Mouse (Mus musculus): ENCODE results near the gene Rnf130.

DNA sequence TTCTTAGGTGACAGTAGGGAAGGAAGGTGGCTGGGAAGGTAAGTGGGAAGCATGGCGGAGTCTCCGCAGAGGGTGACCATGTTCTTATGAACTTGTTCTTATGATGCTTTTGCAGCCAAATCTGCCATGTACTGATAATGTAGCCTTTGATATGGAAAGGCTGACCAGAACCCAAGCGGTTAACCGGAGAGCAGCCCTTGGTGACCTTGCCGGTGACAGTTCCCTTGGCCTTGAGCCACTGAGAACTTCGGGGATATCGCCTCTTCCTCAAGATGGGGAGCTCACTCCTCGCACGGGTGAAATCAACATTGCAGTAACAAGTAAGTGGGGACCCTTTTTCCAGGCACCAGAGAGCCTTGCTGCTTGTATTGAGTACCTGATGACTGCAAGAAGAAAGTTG lies 70.5 kb downstream of the Rnf130 start:
- no peak for TF ChIP-seq CTCF (IDR thresholded peaks at IDR 0.05; ENCODE audit: low read depth)
- TF ChIP-seq EP300 (IDR thresholded peaks at IDR 0.05; ENCODE audit: low read depth), result no peak

Measured in liver, postnatal 0 days (tissue).